Mouse (Mus musculus): ENCODE measurements around the gene Edem3. TPM values are rescaled to one million over a fixed set of nuclear protein-coding genes. Genes with fewer than 3 reads are reported as not detected.

The Edem3 gene
- polyA plus RNA-seq, 1 experiment from 2014 or later, result 11.1 TPM

Other genes with a start within 250 kb of the Edem3 start
- gene Fam129a, start 184.2 kb upstream of the Edem3 start, polyA plus RNA-seq (2015; fragmentation: Nextera tagmentation; extraction: Ambion mirVana), result 4.5 and 4.7 TPM in 2 replicates